Mouse (Mus musculus) adrenal gland, postnatal 25 days (tissue): ENCODE results near the gene Panx3. TPM values are rescaled to one million over a fixed set of nuclear protein-coding genes. Genes with fewer than 3 reads are reported as not detected.
A peak's percentile ranks its signal among the peaks of the same experiment; 100 is the strongest.

Source experiments
- DNase-seq: peaks from one replicate; pipeline ENCODE4 v3.0.0; 2021; ENCODE audit warnings: mixed read lengths
- long read RNA-seq: library from polyadenylated mRNA; stranded (forward); transcript quantifications from one replicate; pipeline ENCODE4 v2.0.0, GENCODE M21; 2021
- total RNA-seq: library from RNA; stranded (reverse); gene quantifications from 2 replicates; pipeline ENCODE4 v1.2.3, GENCODE M21; 2021

Gene Panx3
- 0.15 TPM in 1 of 2 replicates, not detected in the other for total RNA-seq
- long read RNA-seq = 0 reads

DNA sequence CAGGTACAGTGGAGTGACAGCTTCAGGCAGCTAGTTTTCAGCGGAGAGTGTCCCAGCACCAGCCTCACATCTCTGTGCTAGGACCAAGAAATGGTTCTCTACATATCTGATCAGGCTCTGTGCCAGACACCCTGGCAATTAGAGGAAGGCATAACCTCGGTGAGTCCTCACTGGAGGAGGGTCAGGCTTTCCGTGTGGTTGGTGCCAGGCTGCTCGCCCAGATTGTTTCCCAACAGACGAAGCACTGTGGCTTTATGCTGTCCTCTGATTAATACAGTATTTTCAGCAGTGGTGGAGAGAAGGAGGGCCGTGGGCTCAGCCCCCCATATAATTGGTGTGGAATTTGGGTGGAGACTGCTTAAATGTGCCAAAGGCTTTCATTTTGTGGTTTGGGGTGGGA, at the start of gene Panx3:
Gene Panx3 (minus strand): TSS at position 121 of the 400 bp plus-strand sequence.
- DNase-seq = peak; percentile 8

DNA sequence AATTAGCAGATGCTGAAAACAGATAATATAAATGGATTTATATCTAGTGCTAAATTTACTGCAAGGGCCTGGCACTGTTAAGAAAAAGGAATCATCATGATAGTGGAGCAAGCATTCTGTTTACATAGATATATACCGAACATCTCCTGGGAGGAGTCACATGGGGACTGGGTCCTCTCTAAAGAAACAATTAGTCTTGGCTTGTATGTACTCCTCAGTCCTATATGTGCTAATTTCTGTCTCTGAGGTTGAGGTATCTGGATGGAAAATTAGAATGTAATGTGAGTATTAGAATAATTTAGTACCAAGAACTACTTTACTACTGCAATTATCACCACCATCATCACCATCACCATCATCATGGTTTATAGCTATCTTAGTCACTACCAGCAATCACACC, 47.1 kb upstream of the Panx3 start, which contains the start of gene Olfr160:
Gene Olfr160 (minus strand): TSS at position 101 of the 400 bp plus-strand sequence.
- DNase-seq = no peak

DNA sequence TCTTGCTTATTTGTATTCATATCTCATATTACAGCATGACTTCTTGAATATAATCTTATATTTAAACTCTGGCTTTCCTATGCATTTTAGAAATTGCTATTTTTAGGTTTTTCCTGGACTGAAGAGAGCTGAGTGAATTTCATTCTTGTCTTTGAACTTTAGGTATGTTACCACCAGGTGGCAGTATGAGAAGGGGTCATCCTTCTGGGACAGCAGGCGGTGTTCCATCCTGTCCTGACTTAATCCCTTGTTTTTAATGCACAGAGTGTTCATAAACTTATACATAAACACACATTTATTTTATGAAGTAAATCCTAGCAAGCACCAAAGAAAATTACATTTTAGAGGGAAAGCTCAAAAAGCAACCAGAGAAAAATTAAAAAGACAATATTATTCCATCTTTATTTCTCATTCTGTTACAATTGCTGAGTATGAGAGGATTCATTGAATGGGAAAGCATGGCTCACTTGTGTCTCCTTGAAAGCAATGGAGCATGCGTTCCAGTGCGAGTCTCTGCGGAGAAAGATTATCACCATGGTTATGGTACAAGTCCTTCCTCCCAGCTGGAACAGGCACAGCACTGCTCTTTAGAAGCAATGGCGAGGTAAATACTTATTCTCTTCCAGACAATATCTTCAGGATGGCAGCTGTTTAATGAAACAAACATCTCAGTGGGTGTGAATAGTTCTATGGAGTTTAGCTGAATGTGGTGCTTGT, 21.1 kb upstream of the Panx3 start:
- no peak for DNase-seq

DNA sequence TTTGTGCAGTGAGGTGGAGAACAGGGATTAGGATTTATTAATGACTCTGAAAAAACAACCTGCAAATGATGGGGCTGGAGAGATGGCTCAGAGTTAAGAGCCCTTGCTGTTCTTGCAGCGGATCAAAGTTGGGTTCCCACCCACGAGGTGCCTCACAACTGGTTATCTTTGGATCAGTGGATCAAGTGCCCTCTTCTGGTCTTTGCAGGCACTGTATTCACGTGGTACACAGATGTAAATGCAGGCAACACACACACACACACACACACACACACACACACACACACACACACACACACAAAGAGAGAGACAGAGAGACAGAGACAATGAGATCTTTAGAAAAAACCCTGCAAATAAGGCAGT, 18.9 kb upstream of the Panx3 start:
- DNase-seq = no peak

DNA sequence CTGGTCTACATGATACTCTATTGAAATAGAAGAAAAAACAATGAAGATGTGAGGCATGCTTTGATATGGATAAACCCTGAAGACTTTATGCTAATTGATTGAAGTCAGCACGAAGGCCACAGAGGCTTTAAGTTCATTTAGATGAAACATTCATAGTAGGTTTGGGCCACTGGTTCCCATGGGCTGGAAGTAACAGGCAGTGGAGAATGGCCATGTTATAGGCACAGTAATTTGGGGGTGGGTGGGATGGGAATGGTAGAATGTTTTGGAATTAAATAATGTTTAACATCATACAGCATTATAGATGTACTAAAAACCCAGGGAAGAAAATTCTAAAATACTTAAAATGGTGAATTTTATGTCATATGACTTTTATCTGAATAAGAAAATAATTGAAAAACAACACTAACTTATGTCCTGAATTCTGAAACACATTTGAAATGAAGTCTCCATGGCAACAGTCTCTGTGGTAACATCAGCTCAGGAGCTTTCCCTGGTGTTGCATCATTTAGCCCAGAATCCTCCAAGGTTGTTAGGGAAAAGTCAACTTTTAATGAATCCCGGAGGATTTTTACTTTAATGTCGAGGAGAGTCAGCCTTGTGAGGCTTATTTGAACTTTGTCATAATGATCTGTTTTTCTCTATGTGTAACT, 18.4 kb upstream of the Panx3 start:
- DNase-seq = no peak

DNA sequence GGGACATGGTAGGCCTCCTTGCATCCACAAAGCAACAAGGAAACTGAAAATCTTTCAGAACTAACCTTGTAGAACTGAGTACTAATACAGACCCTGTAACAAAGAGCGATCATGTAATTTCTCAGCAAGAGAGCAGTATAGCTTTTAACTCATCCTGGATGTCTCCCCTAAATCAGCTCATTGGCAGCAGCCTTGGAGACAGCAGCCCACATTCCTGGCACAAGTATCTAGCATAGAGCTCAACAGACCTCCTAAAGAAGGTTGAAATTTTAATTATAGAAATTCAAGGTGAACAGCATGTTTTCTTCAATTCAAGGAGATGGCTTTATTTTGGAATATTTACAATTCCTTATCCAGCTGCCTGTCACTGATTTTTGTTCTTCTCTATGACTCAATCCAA, 12.1 kb upstream of the Panx3 start:
- no peak for DNase-seq

DNA sequence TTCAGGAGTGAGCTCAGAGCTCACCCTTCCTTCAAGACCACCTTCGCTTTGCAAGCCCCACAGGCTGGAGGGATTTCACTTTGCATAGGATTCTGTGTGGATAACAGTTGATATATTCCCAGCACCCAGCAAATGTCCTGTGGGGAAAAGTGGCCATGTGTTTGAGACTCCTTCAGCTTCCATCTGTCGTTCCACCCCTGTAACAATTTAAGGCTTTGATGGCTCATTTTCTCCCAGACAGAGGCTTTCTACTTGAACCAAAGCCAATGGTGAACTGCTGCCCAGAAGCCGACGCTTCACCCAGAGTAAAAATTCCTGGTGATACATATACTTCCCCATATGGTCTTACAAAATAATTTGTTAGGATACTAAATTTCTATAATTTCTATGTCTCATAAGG, 6.3 kb upstream of the Panx3 start:
- DNase-seq = no peak

DNA sequence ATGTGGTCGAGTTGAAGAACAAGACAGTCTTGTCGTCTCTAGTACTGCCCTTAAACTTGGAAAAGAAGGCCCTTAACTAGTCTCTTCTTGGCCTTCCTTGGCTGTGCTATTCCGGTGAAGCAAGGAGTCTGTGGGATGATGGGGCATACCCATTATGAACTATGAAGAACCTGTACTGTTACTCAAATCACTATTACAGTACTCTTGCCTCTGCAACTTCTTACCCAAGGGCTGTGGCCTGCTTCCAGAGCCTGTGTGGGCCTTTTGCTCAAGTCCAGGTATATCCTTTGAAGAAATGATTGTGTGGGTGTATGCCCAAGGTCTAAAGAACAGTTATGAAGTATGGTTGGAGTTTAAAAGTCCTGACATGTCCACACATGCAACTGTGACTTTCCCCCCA, 1.2 kb upstream of the Panx3 start:
- DNase-seq = no peak

DNA sequence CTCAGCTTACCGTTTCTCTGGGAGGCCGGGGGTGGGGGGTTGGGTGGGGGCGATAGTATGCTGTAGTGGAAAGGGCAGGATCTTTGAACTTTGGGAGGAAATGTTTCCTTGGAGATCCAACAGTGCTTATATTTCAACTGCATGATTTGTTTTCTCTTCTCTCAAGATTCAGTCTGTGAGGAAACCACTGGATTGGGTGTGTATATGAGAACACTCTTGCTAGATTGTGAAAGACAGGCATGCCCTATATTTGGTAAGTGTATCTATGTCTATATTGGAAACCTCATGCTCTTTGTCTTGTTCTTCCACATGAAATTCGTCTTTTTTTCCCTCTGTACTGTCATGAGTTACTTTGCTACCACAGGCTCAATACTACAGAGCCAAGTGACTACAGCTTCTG, 643 bp upstream of the Panx3 start:
- no peak for DNase-seq

DNA sequence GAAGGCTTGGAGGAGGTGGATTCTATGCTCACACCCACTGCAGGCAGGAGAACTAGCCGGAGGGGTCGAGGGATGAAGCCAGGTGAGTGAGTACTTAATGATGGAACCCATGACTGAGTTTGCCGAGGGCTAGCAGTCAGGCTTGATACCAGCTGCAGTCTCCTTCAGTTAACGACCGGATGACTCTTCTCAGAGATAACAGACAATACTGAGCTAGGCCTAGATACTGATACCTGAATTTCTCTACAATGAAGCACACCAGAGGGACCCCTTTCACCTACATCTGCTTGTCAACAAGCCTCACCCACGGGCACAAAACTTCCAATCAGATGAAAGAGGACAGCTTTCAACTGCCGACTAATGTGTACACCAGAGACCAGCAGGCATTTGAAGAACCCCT, 3.0 kb downstream of the Panx3 start:
- no peak for DNase-seq

DNA sequence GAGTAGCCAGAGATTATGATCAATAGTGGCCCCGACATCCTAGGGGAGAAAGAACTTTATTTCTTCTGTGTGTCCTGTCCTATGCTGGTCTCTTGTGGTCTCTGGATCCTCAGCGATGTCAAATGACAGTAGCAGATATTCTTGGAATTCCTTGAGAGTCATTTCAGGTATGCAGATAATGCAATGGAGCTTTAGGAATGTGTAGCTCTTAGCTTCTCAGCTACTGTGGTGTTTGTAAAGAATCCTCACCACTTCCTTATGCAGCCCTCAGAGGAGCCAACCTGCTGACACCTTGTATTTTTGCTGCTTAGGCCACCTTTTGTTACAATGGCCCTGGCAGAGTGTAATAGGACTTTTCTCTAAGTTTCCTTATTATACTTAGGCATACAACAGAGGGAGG, 4.4 kb downstream of the Panx3 start:
- no peak for DNase-seq

DNA sequence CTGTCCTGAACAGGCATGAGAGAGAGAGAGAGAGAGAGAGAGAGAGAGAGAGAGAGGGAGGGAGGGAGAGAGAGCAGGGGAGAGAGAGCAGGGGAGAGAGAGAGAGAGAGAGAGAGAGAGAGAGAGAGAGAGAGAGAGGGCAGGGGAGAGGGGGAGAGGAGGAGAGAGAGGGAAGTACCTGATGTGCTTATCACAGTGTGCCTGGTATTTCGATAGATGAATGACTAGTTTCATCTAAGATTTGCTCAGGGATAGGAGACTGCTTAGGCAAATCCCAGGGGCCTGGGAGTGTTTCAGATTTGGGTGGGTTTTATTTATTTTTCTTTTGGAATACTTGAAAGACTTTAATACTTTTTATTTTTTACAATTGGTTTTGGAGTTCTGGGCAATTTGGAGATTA, 5.8 kb downstream of the Panx3 start:
- no peak for DNase-seq

DNA sequence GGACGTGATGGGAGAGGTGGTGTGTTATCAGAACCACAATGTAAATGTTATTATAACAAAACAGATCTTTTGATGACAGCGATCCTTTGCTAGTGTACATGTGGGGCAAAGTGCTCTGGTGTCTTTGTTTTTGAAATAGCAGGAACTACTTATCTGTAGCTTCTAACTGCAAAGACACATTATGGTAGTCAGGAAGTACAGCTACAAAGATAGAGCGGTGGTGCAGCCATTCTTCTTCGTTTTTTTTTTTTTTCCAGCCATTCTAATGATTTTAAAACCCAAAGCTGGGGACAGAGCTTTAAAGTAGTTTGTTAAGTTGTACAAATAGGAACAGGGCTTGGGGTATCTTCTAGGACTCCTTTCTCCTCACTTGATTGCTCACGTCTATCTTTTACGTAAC, 9.6 kb downstream of the Panx3 start:
- DNase-seq = no peak

DNA sequence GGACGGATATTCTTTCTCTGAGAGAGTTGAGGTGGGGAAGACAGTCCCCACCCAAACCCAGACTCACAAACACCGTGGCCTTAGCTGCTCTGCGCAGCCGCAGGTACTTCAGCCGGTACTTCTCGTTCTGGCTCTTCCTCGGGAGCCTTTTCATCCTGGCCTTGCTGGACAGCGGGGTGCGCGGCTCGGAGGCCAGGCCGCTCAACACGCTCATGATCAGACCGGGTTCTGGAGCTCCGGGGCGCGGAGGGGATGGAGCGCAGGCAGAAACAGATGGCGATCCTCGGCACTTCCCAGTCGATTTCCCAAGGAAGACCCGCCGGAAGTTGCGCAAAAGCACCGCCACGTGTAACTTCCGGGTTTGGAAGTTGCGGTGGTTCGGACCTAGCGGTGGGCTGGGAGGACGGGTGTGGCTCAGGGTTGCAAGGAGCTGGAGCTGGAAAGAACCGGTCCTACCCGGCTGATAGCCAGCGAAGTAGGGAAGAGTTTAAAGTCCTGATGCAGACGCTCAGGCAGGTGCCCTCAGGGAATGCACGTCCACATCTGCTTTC, 12.0 kb downstream of the Panx3 start, which contains the start of gene Tbrg1:
Gene Tbrg1 (minus strand): TSS at position 382 of the 551 bp plus-strand sequence.
- peak; percentile 81 for DNase-seq

DNA sequence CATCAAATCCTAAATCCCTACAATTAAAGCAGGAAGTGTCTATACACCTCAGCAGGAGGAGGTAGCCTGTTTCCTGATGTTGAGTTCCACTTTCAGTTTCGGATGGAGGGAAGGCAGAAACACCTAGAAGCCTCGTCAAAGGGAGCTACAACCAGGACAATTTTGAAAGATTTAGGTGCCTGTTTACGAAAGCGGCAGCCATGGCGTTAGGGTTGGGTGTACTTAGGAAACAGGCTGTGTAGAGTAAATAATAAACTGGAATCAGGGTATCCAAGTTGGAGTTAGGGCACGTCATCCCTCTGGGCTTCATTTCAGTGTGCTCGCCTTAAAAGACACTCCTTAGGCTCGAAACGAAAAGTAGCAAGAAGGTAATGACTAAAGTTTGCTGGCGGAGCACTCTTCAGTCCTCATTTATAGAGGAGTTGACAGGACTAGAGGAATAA, 12.6 kb downstream of the Panx3 start:
- DNase-seq = no peak

DNA sequence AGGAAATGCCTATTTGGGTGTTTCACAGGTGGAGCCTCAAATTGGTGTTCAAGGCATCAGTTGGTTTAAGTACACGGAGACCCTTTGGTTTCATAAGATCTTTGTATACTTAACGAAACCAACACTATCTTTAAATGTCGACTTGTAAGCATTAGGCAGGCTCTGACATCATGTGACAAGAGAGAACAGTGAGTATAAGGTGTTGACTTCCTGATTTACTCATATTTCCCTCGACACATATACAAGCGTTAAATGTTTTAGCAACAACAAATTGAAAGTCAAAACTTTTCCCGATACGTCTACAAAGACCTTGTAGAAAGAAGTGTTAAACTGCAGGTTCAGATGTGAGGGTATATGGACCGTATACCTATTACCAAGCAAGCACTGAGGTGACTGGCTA, 13.1 kb downstream of the Panx3 start:
- no peak for DNase-seq

DNA sequence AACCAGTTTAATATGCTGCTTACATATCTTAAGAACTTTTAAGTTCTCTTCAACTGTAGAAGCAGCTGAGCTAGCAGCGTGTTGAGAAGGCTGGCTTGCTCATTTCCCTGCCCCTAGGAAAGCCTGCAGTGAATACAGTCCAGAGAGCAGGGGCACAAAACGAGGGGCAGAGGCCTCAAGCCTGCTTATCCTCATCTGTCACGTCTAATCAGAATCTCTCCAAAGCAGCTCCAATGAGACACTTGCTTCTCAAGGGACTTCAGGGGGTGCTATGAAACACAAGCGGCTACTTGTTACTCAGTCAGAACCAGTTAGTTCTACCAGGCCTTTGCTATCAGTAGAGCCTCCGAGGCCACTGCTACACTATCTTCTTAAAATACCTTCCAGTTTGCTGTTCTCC, 15.2 kb downstream of the Panx3 start:
- DNase-seq = no peak

DNA sequence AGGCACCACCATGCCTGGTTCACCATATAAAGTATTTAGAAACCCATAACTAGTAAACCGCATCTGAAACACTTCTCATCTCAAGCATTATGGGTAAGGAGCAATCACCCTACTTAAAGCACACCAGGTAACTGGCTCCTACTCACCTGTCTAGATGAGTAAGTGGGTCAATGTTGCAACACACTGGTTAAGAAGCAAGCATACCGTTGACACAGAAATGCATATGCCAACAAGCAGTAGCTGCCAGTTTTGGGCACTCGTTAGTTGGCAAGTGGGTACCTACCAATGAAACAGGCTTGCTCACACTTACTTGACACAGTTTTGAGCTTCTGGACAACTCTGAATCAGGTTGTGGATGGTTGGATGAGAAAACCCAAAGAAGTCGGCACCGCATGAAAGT, 18.4 kb downstream of the Panx3 start:
- DNase-seq = no peak

DNA sequence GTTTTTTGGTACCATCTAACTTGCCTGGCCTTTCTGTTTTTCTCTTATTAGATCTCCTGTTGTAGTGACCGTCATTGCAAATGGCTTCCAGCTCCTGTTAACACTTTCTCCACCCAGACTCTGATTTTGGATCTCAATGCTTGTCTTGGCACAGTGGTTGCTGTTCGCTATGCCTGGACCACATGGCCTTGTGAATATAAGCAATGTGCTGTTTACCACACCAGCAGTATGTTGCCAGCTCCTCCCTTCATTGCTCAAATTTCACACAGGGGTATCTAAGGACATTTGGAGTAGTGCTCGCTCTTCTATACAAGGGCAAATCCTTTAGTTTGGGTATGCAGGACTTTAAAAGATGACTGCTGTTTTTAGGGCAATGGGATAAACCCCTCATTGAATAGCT, 22.8 kb downstream of the Panx3 start:
- no peak for DNase-seq

DNA sequence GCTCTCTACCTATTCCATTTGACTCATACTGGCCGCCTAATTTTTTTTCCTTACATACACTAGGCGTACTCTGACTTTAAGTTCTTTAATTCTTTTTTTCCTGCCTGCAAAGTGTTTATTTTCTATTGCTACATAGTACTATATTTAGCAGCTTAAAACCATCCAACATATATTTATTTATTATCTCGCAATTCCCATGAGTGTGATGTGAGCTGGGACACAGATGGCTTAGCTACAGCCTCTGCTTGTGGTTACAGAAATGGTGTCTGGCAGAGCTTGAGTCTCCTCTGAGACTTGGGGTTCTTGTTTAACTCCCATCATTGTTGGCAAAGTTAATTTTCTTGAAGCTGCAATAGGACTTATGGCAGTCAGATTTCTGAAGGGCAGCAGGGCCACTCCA, 30.3 kb downstream of the Panx3 start:
- DNase-seq = no peak

DNA sequence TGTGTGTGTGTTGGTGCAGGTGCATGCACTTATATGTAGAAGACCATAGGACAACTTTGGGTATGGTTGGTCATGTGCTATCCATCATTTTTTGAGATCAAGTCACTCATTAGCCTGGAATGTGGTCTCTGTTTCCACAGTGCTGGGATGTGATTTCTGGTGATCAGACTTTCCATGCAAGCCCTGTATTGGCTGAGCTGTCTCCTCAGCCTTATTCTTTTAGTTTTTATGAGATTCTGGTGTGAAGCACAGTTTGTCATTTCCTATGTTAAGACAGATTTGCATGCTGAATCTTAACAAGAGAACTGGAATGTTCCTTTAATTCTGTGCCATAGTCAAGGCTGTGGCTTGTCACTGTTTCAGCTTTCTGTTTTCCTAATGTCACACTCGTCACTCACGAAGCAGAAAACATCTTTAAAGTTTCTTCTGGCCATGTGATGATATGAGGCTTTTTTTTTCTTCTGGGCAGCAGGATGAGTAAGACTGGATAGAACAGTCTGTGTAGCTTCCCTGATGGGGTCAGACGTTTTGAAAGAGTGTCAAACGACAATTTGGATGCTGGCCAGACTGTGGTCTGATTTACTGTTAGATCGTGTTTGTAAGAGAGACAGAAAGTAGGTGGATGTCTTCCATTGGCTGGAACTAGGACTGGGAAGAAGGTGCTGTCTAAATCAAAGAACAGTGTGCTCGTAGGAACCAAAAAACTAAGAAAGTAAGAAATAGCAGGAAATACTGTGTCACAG, 32.1 kb downstream of the Panx3 start:
- peak; percentile 41 for DNase-seq

DNA sequence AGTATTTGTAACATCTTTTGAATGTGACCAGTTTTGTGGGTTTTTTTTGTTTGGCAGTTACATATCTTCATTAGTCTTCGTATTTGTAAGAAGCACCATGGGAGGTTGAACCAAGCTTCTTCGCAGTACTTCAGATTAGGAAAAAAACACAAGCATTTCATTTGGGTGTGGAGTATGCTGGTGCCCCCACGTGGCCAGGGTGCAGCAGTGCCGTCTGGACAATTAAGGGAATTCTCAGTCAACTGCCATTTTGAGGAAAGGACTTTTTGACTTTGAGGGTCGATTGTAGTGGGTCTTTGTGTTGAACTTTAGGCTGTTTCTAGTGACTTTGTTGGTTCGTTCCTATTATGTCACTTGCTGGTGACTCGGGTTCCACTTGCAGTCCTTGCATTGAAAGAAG, 32.7 kb downstream of the Panx3 start:
- DNase-seq = peak; percentile 62

DNA sequence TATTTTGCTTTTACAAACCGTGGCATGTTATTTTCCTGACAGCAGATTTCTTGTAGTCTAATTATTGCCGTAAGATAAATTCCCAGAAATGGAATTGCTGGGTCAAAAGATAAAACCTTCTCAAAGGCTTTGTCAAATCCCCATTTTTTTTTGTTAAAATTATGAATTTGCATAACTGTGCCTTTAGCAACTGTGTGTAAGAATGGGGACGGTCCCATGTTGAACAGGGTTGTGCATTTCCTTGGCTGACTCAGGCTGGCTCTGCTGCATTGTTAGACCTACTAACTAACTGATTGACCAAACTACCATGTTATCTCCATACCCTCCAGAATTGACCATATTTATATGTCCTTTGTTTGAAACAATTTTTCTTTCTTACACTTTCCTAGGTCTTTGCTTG, 34.8 kb downstream of the Panx3 start:
- no peak for DNase-seq
